Mouse (Mus musculus) heart, embryonic 10.5 days (tissue): ENCODE measurements around the gene Skint4. TPM values are rescaled to one million over a fixed set of nuclear protein-coding genes. Genes with fewer than 3 reads are reported as not detected.

ENCODE experiments used
- DNase-seq: peaks from one replicate; pipeline ENCODE4 v3.0.0-alpha.2; 2017; ENCODE audit warnings: low spot score
- H3K27ac ChIP-seq: fragments of 300-500 bp; sonication (generic); 2 replicates; pipeline ENCODE4 v1.5.1; 2016; ENCODE audit warnings: mild to moderate bottlenecking
- H3K27me3 ChIP-seq: fragments of 300-500 bp; sonication (generic); 2 replicates; pipeline ENCODE4 v1.6.1; 2016; ENCODE audit warnings: mild to moderate bottlenecking; ENCODE audit not compliant: poor library complexity, insufficient read depth, severe bottlenecking
- H3K36me3 ChIP-seq: fragments of 300-500 bp; sonication (generic); 2 replicates; pipeline ENCODE4 v1.6.1; 2016; ENCODE audit warnings: mild to moderate bottlenecking, moderate library complexity
- H3K4me1 ChIP-seq: fragments of 300-500 bp; sonication (generic); 2 replicates; pipeline ENCODE4 v1.6.1; 2016; ENCODE audit warnings: mild to moderate bottlenecking
- H3K4me3 ChIP-seq: fragments of 300-500 bp; sonication (generic); 2 replicates; pipeline ENCODE4 v1.5.1; 2016; ENCODE audit warnings: mild to moderate bottlenecking, moderate library complexity
- H3K9me3 ChIP-seq: fragments of 300-500 bp; sonication (generic); 2 replicates; pipeline ENCODE4 v1.6.1; 2016; ENCODE audit warnings: mild to moderate bottlenecking, moderate library complexity
- polyA plus RNA-seq: library from polyadenylated mRNA; unstranded; fragments of >200 nt; fragmentation: Nextera tagmentation; extraction: Ambion mirVana; gene quantifications from 2 replicates; pipeline ENCODE4 v1.2.1, GENCODE M21; 2016

Gene Skint4
- polyA plus RNA-seq = not detected in 2 replicates

DNA sequence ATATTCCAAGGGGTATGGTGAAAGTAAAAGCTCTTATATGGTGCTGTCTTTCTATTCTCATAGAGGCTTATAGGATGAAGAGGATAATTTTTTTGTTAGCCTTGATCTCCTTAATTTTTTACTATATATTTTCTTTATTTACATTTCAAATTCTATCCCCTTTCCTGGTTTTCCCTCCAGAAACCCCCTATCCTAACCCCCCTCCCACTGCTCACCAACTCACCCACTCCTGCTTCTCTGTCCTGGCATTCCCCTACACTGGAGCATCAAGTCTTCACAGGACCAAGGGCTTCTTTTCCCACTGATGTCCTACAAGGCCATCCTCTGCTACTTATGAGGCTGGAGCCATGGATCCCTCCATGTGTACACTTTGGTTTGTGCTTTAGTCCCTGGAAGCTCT, at the start of gene Skint4:
Skint4 (plus strand) TSS at position 301 of the 400 bp plus-strand sequence.
- no peak within 1 kb of the TSS for H3K27ac ChIP-seq
- no peaks in the 10 kb centered on the region for H3K9me3 ChIP-seq
- H3K27me3 ChIP-seq = no peaks in the 10 kb centered on the region
- H3K4me1 ChIP-seq = no peaks in the 10 kb centered on the region
- no peak for DNase-seq
- no peaks in the 10 kb centered on the region for H3K36me3 ChIP-seq
- H3K4me3 ChIP-seq = no peak within 1 kb of the TSS

Other genes starting within 250 kb of the Skint4 start
- 0.30 TPM in 1 of 2 replicates, not detected in the other for gene Slc5a9, start 169.1 kb upstream of the Skint4 start, polyA plus RNA-seq
- gene Skint8, start 152.6 kb upstream of the Skint4 start, polyA plus RNA-seq = not detected in 2 replicates
- gene Skint7, start 99.1 kb upstream of the Skint4 start, polyA plus RNA-seq = not detected in 2 replicates
- gene Skint1, start 65.7 kb upstream of the Skint4 start, polyA plus RNA-seq = not detected in 2 replicates
- gene Skint3, start 160.2 kb downstream of the Skint4 start, polyA plus RNA-seq = not detected in 2 replicates